Mouse (Mus musculus): ENCODE data around the gene Shmt1. TPM values are rescaled to one million over a fixed set of nuclear protein-coding genes. Genes with fewer than 3 reads are reported as not detected.

The Shmt1 gene
- total RNA-seq, 2 experiments from 2014 or later = 11.9 to 13.5 TPM

GRCm38 (mm10) chr11:60796342-60796741 is 15.2 kb downstream of the Shmt1 start:
- no peak for DNase-seq

- DNase-seq = no peak
Measured at GRCm38 (mm10) chr11:60790472-60790871, 21.0 kb downstream of the Shmt1 start.

GRCm38 (mm10) chr11:60787595-60787994 is 23.9 kb downstream of the Shmt1 start:
- DNase-seq = peak; percentile 59 to 75

- no peak for DNase-seq
Measured at GRCm38 (mm10) chr11:60784179-60784922, 27.2 kb downstream of the Shmt1 start.

- no peak for DNase-seq
Measured at GRCm38 (mm10) chr11:60779673-60780189, 31.8 kb downstream of the Shmt1 start.

GRCm38 (mm10) chr11:60777801-60778370 is 33.6 kb downstream of the Shmt1 start:
- DNase-seq = no peak

- DNase-seq = peak; percentile 93
Measured at GRCm38 (mm10) chr11:60776829-60777740, 34.4 kb downstream of the Shmt1 start, which contains the start of the genes Top3a and Smcr8. Gene Top3a, minus strand, starts transcription at chr11:60777365. Gene Smcr8, plus strand, starts transcription at chr11:60777524.

GRCm38 (mm10) chr11:60776107-60776828 is 35.2 kb downstream of the Shmt1 start:
- DNase-seq = peak in 1 of 2 experiments; percentile 74

- no peak for DNase-seq
Measured at GRCm38 (mm10) chr11:60775578-60775977, 35.9 kb downstream of the Shmt1 start.

- DNase-seq = no peak
Measured at GRCm38 (mm10) chr11:60774841-60775240, 36.7 kb downstream of the Shmt1 start.

GRCm38 (mm10) chr11:60774158-60774689 is 37.3 kb downstream of the Shmt1 start:
- no peak for DNase-seq

GRCm38 (mm10) chr11:60772161-60772560 is 39.4 kb downstream of the Shmt1 start:
- no peak for DNase-seq

- no peak for DNase-seq
Measured at GRCm38 (mm10) chr11:60770776-60771175, 40.7 kb downstream of the Shmt1 start.

- no peak for DNase-seq
Measured at GRCm38 (mm10) chr11:60769322-60769721, 42.2 kb downstream of the Shmt1 start.

GRCm38 (mm10) chr11:60766969-60767368 is 44.5 kb downstream of the Shmt1 start:
- no peak for DNase-seq

GRCm38 (mm10) chr11:60761681-60762080 is 49.8 kb downstream of the Shmt1 start:
- DNase-seq = no peak

GRCm38 (mm10) chr11:60755570-60755969 is 55.9 kb downstream of the Shmt1 start:
- DNase-seq = no peak

GRCm38 (mm10) chr11:60740321-60740720 is 71.2 kb downstream of the Shmt1 start:
- no peak for DNase-seq
